Mouse (Mus musculus): ENCODE data around the gene Manba. TPM values are rescaled to one million over a fixed set of nuclear protein-coding genes. Genes with fewer than 3 reads are reported as not detected.
"Not testable (repeated sequence)": the region's sequence is repeated elsewhere in the genome, so short reads cannot be mapped to it uniquely, and the experiment has no call there.

Manba gene
- total RNA-seq, 2 experiments from 2014 or later, result 4.6 to 7.2 TPM

GRCm38 (mm10) chr3:135484650-135485049 lies 761 bp upstream of the Manba start:
- ATAC-seq (replicated peaks; ENCODE audit: low FRiP score, poor library complexity, severe bottlenecking), result not testable (repeated sequence)

- ATAC-seq (replicated peaks; ENCODE audit: low FRiP score, poor library complexity, severe bottlenecking), result peak; percentile 19; the same call in 1 of the 2 replicates
These were observed 460 bp downstream of the Manba start for GRCm38 (mm10) chr3:135485900-135486241.

- no peak for ATAC-seq (replicated peaks; ENCODE audit: low FRiP score, poor library complexity, severe bottlenecking)
These were observed 940 bp downstream of the Manba start for GRCm38 (mm10) chr3:135486351-135486750.

GRCm38 (mm10) chr3:135487803-135488202 lies 2.4 kb downstream of the Manba start:
- no peak for ATAC-seq (replicated peaks; ENCODE audit: low FRiP score, poor library complexity, severe bottlenecking)

- ATAC-seq (replicated peaks; ENCODE audit: low FRiP score, poor library complexity, severe bottlenecking), result no peak
These were observed 4.6 kb downstream of the Manba start for GRCm38 (mm10) chr3:135489865-135490520.

GRCm38 (mm10) chr3:135491102-135491501 lies 5.7 kb downstream of the Manba start:
- ATAC-seq (replicated peaks; ENCODE audit: low FRiP score, poor library complexity, severe bottlenecking), result no peak

- not testable (repeated sequence) for ATAC-seq (replicated peaks; ENCODE audit: low FRiP score, poor library complexity, severe bottlenecking)
These were observed 7.9 kb downstream of the Manba start for GRCm38 (mm10) chr3:135493320-135493719.

- not testable (repeated sequence) for ATAC-seq (replicated peaks; ENCODE audit: low FRiP score, poor library complexity, severe bottlenecking)
These were observed 12.5 kb downstream of the Manba start for GRCm38 (mm10) chr3:135497956-135498355.

GRCm38 (mm10) chr3:135498891-135499290 lies 13.5 kb downstream of the Manba start:
- no peak for ATAC-seq (replicated peaks; ENCODE audit: low FRiP score, poor library complexity, severe bottlenecking)

GRCm38 (mm10) chr3:135503160-135503559 lies 17.7 kb downstream of the Manba start:
- no peak for ATAC-seq (replicated peaks; ENCODE audit: low FRiP score, poor library complexity, severe bottlenecking)

- peak; percentile 80 for ATAC-seq (replicated peaks; ENCODE audit: low FRiP score, poor library complexity, severe bottlenecking)
These were observed 20.0 kb downstream of the Manba start for GRCm38 (mm10) chr3:135505369-135505909.

GRCm38 (mm10) chr3:135505916-135506482 lies 20.6 kb downstream of the Manba start:
- ATAC-seq (replicated peaks; ENCODE audit: low FRiP score, poor library complexity, severe bottlenecking), result 0 out of 2 replicates have a peak, but pooled peaks have one; percentile 14

- no peak for ATAC-seq (replicated peaks; ENCODE audit: low FRiP score, poor library complexity, severe bottlenecking)
These were observed 22.1 kb downstream of the Manba start for GRCm38 (mm10) chr3:135507506-135507905.

GRCm38 (mm10) chr3:135508191-135508590 lies 22.8 kb downstream of the Manba start:
- ATAC-seq (replicated peaks; ENCODE audit: low FRiP score, poor library complexity, severe bottlenecking), result no peak

- no peak for ATAC-seq (replicated peaks; ENCODE audit: low FRiP score, poor library complexity, severe bottlenecking)
These were observed 25.0 kb downstream of the Manba start for GRCm38 (mm10) chr3:135510372-135510771.

- ATAC-seq (replicated peaks; ENCODE audit: low FRiP score, poor library complexity, severe bottlenecking), result no peak
These were observed 26.3 kb downstream of the Manba start for GRCm38 (mm10) chr3:135511683-135512082.

GRCm38 (mm10) chr3:135513270-135513669 lies 27.9 kb downstream of the Manba start:
- no peak for ATAC-seq (replicated peaks; ENCODE audit: low FRiP score, poor library complexity, severe bottlenecking)

- no peak for ATAC-seq (replicated peaks; ENCODE audit: low FRiP score, poor library complexity, severe bottlenecking)
These were observed 28.5 kb downstream of the Manba start for GRCm38 (mm10) chr3:135513800-135514425.

- ATAC-seq (replicated peaks; ENCODE audit: low FRiP score, poor library complexity, severe bottlenecking), result no peak
These were observed 29.8 kb downstream of the Manba start for GRCm38 (mm10) chr3:135515246-135515645.

- ATAC-seq (replicated peaks; ENCODE audit: low FRiP score, poor library complexity, severe bottlenecking), result no peak
These were observed 31.5 kb downstream of the Manba start for GRCm38 (mm10) chr3:135516891-135517290.

- no peak for ATAC-seq (replicated peaks; ENCODE audit: low FRiP score, poor library complexity, severe bottlenecking)
These were observed 33.5 kb downstream of the Manba start for GRCm38 (mm10) chr3:135518882-135519281.
